Mouse (Mus musculus) ES-E14 (cell line): Measurements from ENCODE around the gene S1pr4.

ENCODE experiments used
- CHD2 ChIP-seq: IDR thresholded peaks from 2 replicates; pipeline ENCODE4 v1.6.1; 2014; ENCODE audit warnings: mild to moderate bottlenecking, low read depth, low read length, inconsistent platforms
- HCFC1 ChIP-seq: IDR thresholded peaks from 2 replicates; pipeline ENCODE4 v1.6.1; 2012; ENCODE audit warnings: low read length, inconsistent platforms, borderline replicate concordance; ENCODE audit not compliant: insufficient read depth
- MAFK ChIP-seq: IDR thresholded peaks from 2 replicates; pipeline ENCODE4 v1.6.1; 2014; ENCODE audit warnings: mild to moderate bottlenecking, low read depth, low read length, inconsistent platforms; ENCODE audit not compliant: insufficient read depth
- ZC3H11A ChIP-seq: IDR thresholded peaks from 2 replicates; pipeline ENCODE4 v1.6.1; 2012; ENCODE audit warnings: low read depth, mild to moderate bottlenecking, inconsistent platforms, low read length, borderline replicate concordance
- ZNF384 ChIP-seq: IDR thresholded peaks from 2 replicates; pipeline ENCODE4 v1.6.1; 2012; ENCODE audit warnings: low read depth, low read length, inconsistent platforms

DNA sequence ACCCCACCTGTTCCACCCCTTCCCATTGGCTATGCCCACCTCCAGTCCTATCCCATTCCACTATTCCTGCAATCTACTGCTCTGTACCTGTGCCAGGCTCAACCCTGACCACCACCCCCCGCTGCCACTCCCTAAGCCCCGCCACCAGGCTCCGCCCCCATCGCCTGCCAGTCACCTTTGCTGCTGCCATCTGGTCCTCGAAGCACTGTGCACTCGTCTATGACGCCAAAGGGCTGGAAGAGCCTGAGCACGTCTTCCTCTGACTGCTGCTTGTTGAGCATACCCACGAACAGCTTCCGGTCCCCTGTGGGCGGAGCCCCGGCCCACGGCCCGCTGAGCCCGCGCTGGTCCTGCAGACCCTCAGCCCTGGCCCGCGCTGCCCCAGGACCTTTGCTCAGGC lies 29.5 kb downstream of the S1pr4 start:
- no peak for TF ChIP-seq CHD2
- TF ChIP-seq HCFC1 = no peak
- no peak for TF ChIP-seq MAFK
- TF ChIP-seq ZNF384 = no peak
- no peak for TF ChIP-seq ZC3H11A
